9 mouse cellular contexts compared by ENCODE assay signal in the genomic region with DNA sequence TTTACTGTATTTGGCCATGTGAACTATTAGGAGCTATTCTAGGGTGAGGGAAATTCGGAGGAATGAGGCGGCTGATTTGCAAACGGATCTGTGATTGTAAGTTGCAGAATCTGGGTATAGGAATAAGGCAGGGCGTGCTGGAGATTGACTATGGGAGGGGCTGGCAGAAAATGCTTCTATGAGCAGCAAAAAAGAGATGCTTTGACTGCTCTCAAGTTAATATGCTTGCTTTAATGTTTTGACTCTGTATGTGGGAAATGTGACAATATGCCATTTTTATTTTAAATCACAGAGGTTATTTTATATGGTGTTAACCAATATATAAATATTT.
A peak's percentile ranks its signal among the peaks of the same experiment; 100 is the strongest.
DNase-seq lines count a peak whose midpoint lies in the region; ATAC-seq and TF ChIP-seq lines count a peak whose summit lies in the region.
"Had no signal": no experiment of that assay in that cellular context is flagged by ENCODE, and none has a peak within 500 bp of the region (broad histone marks: within the 10 kb centered on the region; RNA-seq: fewer than 3 reads in every experiment).

No protein-coding gene starts in this region.

- no peak for TF ChIP-seq CTCF in cortical plate, adult 2 months (IDR thresholded peaks at IDR 0.05; ENCODE audit: extremely low read depth, insufficient read depth, low read length)

- no peak for ATAC-seq in heart, embryonic 14.5 days (ENCODE audit: insufficient number of reproducible peaks, insufficient read depth, low FRiP score, low read depth)

- H3K9ac ChIP-seq in heart, embryonic 14.5 days (ENCODE audit: low read length): peak overlapping the region; percentile 58; the same call in 1 of the 2 replicates

- no peaks in the 10 kb centered on the region; a peak in 1 of 4 replicates for H3K4me1 ChIP-seq in heart, embryonic 14.5 days (ENCODE audit: control insufficient read depth in 2 of 2, insufficient read depth in 2 of 2, low read length in 2 of 2)
- H3K4me1 ChIP-seq in cortical plate, adult 2 months (ENCODE audit: control insufficient read depth, insufficient read depth, low read length): peaks cover 6% of the 10 kb centered on the region; the same call in 1 of the 2 replicates
- H3K4me1 ChIP-seq in hindbrain, embryonic 10.5 days (replicated peaks): 0 out of 2 replicates have a peak, but pooled peaks cover 7% of the 10 kb centered on the region
- no peaks in the 10 kb centered on the region for H3K4me1 ChIP-seq in midbrain, embryonic 10.5 days

- H3K9me3 ChIP-seq in heart, embryonic 14.5 days (ENCODE audit: control insufficient read depth, low read length): no peaks in the 10 kb centered on the region
- no peaks in the 10 kb centered on the region for H3K9me3 ChIP-seq in hindbrain, embryonic 10.5 days
- no peaks in the 10 kb centered on the region for H3K9me3 ChIP-seq in midbrain, embryonic 10.5 days (replicated peaks)

- H3K27me3 ChIP-seq in heart, embryonic 14.5 days (ENCODE audit: control insufficient read depth, insufficient read depth, low read length): no peaks in the 10 kb centered on the region
- no peaks in the 10 kb centered on the region for H3K27me3 ChIP-seq in hindbrain, embryonic 10.5 days (ENCODE audit: insufficient read depth, poor library complexity, severe bottlenecking)
- H3K27me3 ChIP-seq in midbrain, embryonic 10.5 days (ENCODE audit: low read depth, poor library complexity, severe bottlenecking): no peaks in the 10 kb centered on the region

- H3K4me2 ChIP-seq in heart, embryonic 14.5 days (ENCODE audit: low read length): peak overlapping the region; percentile 66

- H3K36me3 ChIP-seq in heart, embryonic 14.5 days (ENCODE audit: control insufficient read depth, insufficient read depth, low read length): peaks cover 8% of the 10 kb centered on the region; the same call in 1 of the 2 replicates
- H3K36me3 ChIP-seq in hindbrain, embryonic 10.5 days: 0 out of 2 replicates have a peak, but pooled peaks cover 3% of the 10 kb centered on the region
- no peaks in the 10 kb centered on the region for H3K36me3 ChIP-seq in midbrain, embryonic 10.5 days

- TF ChIP-seq POLR2A in cortical plate, adult 2 months (IDR thresholded peaks at IDR 0.05; ENCODE audit: extremely low read depth, insufficient read depth, low read length): no peak

- 61% methylated on average over 4 of the region's 4 CpGs for WGBS in heart, embryonic 14.5 days
- 77% methylated on average over 4 of the region's 4 CpGs for WGBS in hindbrain, embryonic 10.5 days
- WGBS in midbrain, embryonic 10.5 days: 81% methylated on average over 4 of the region's 4 CpGs

- H3K4me3 ChIP-seq in heart, embryonic 14.5 days (ENCODE audit: control insufficient read depth in 1 of 2, insufficient read depth in 1 of 2, low read depth in 1 of 2, low read length in 2 of 2): peak overlapping the region; percentile 24 to 41; a peak in 3 of 4 replicates
- H3K4me3 ChIP-seq in cortical plate, adult 2 months (ENCODE audit: insufficient read depth, low read length): peak overlapping the region; percentile 65
- peak overlapping the region; percentile 33; the same call in 1 of the 2 replicates for H3K4me3 ChIP-seq in hindbrain, embryonic 10.5 days
- H3K4me3 ChIP-seq in midbrain, embryonic 10.5 days: peak overlapping the region; percentile 20

- 0 out of 4 replicates have a peak overlapping the region, but pooled peaks of 1 of the 2 experiments have one; percentile 55 for H3K27ac ChIP-seq in heart, embryonic 14.5 days (replicated peaks in 1 of 2; ENCODE audit: control insufficient read depth in 1 of 2, insufficient read depth in 1 of 2, low read depth in 2 of 2, low read length in 2 of 2)
- 0 out of 2 replicates have a peak overlapping the region, but pooled peaks have one; percentile 22 for H3K27ac ChIP-seq in cortical plate, adult 2 months (ENCODE audit: insufficient read depth, low read length)
- no peak overlapping the region for H3K27ac ChIP-seq in hindbrain, embryonic 10.5 days
- H3K27ac ChIP-seq in midbrain, embryonic 10.5 days (replicated peaks): no peak overlapping the region
- H3K27ac ChIP-seq: liver, embryonic 14.5 days had no signal

- DNase-seq in heart, adult 9 months (ENCODE audit: low spot score in 2 of 2): no peak
- no peak for DNase-seq in hindbrain, embryonic 10.5 days (ENCODE audit: low spot score)
- DNase-seq in midbrain, embryonic 10.5 days (ENCODE audit: low spot score): no peak
- DNase-seq in thymus, postnatal 36 days: no peak
- no peak for DNase-seq in adrenal gland, postnatal 4 days (ENCODE audit: low spot score in 2 of 2)
- DNase-seq in embryo, embryonic 10 days (ENCODE audit: low spot score): no peak
